Mouse (Mus musculus): ENCODE results near the gene Clasp1.

Gene Clasp1

DNA sequence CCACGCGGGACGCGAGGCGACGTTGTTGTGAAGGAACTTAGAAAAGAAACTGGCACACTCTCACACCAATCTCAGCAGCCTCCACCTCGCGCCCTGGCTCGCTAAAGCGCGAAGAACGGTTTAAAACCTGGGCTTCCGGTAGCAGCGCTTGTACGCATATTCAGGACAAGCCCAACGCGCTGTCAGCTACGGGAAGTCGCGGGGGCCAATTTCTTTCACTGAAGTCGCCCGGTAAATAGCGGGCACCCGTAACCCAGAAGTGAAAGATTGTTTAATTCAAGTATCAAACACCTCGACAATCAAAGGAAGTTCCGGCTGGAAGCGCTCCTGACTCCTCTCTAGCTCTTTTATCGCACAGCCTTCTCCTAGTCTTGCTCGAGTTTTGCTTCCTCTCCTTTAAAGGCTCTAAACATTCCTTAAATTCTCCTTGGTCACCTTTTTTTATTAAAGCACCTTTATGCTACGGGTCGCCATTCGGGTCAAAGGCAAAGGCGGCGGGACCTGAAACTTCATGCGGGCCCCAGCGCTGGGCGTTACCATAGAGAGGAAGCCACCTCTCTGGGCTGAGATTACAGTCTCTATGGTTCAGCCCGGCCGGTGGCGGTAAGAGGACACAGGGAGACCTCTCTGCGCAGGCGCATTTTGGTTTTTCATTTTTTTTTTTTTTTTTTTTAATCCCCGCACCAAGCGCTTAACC is at the start of gene Clasp1:
TSS of gene Clasp1 (plus strand) at position 302 of the 697 bp plus-strand sequence.
- DNase-seq = peak; percentile 88 to 92

DNA sequence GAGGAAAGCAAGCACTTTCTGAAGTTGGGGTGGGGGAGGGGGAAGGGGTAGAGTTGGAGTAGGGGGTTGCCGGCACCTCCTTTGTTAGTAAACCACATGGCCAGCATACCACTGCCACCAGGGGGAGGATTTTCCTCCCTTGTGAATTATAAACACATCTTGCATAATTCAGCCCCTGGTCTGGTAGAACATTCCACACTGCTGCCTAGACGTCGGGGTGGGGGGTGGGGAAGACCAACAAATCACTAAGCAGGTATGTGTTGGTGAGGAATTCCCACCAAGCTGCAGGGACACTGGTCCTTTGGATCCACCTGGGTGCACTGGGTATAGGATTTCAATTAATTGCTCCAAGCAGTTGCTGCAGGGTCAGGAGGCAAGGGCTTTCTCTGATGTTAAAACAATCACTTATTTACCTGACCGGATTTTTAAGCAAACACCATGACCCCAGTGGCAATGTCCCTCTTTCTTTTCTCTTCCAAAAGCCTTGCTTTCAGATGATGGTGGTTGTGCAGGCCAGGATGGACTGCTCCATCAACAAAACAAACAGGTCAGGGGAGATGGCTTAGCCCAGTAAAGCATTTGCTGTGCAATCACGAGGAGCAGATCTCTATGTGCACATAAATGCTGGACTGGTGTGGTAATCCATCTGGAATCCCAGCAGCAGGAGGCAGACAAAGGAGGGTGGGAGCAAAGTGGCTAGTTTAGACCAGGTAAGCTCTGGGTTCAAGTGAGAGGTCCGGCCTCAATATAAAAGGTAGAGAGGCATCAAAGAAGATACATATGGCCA is 45.0 kb upstream of the Clasp1 start:
- no peak for DNase-seq

DNA sequence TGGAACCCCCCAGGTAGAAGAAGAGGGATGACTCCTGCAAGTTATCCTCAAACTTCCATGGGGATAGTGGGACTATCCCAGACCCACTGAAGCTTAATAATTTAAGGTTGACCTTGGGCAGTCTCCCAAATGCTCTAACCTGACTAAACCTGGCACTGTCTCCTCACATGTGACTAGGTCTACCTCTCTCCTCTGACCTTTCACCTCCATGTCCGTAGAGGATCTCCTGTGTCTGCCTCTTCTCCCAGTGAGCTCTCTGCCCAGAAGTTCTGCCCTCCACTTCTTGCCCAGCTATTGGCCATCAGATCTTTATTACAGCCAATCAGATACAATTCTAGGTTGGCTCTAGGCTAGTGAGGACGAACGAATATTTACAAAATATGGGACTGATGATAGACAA is 38.9 kb upstream of the Clasp1 start:
- no peak for DNase-seq

DNA sequence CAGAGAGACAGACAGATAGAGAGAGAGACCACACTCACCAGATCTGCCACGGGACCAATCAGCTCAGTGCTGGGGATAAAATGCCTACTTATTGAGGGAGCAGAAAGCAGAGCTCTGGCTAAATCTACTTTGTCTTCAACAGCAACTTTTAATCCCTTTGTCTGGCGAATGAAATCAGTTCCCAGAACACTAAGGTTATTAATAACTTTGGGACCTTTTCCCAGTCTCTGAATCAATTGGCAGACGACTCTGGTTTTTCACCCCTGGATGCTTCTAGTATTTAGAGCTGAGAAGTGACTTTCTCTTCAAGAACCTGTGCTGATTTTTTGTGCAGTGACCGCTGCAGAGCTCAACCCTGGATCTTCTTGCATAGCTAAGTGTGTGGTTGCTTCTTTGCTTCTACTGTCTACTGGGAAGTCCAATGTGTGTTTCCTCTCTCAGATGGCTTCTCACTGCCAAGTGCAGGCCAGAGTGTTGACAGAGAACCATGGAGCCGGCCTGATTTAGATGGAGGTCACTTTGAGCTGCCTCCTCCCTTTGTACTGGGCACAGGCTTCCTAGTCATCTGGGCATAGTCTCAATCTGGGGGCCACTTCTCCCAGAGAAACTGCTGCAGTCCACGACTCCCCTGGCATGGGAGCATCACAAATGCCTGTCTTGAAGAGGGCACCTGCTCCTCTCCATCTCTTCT is 29.6 kb upstream of the Clasp1 start:
- DNase-seq = no peak

DNA sequence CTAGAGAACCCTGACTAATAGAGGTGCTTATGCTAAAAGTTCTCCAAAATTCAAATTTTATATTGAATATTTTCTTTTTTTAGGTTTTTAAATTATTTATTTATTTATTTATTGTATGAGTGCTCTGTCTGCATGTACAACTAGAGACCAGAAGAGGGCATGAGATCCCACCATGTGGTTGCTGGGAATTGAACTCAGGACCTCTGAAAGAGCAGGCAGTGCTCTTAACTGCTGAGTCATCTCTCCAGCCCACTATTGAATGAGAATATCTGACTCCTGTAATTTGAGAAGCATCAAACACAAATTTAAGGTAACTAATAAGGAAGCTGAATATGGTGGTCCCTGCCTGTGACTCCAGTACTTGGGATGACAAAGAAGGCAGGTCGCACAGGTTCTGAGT is 20.9 kb upstream of the Clasp1 start:
- DNase-seq = no peak

DNA sequence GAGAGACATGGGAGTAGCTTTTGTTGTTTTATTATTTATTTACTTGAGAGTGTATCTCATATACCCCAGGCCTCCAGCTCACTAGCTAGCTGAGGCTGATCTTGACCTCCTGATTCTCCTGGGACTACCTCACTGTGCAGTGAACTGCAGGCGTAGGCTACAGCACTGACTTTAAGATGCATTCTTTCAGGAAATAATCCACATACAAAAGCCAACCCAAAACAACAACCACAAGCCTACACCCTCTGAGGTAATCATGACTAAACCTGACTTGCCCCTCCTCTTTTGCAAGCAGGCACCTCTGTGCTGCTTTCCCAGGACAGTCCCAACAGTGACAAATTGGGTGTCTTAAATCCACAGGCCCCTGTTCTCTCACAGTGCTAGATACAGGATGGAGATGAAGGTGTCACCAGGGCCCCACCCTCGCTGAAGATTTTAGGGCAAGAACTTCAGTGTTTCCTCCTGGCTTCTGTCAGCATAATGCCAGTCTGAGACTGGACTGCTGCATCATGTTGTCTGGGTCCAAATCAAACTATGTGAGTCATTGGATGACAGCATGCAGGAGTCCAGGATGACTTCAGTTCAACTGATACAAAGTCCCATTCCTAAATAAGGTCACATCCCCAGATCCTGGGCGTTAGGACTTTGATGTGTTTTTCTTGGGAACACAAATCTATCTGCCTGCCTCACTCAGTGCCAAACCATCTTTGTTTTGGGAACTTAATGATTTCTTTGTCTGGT is 20.0 kb upstream of the Clasp1 start:
- DNase-seq = no peak

DNA sequence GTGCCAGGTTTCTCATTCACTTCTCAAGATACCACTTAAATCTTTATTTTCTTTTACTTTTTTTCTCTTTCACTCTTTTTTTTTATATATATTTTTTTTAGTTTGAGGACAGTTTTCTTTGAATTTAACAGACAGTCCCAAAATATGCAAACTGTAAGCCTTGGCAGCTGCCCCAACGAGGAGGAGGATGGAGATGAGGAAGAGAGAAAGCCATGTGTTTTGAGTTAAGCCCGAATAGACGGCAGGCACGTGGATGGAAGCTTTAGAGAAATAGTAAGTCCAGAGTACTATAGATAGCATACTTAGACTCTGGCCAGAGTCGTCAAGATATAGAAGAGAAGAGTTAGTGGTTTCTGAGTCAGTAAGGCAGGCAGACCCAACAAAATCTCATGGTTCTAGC is 11.1 kb upstream of the Clasp1 start:
- DNase-seq = no peak

DNA sequence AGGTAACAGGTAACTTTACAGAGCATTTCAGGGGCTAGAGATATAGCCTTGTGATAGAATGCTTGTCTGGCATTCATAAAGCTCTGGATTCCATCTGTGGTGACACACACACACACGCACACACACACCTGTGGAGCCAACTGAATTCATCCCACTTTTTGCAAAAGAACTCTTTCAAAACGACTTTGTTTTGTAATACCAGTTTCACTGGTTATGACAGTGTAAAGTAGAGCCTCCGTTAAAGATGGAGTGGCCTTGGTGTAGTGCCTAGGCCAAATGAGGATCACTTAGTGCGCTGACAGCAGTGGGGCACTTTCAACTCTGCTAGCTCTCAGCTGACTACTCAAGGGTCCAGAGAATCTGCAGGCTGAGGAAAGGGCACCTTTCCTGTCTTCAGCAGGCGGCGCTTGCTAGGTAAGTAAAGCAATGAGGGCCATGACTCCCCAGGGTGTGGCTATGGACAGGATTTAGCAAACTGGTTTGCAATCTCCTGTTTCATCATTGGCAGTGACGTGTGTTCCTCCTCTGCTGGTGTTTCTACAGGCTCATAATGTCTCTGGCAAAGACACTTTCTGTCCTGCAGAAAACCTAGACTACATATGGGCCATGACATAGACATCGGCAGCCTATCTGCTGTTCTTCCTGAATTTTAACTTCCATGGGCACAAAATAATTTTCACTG is 8.6 kb upstream of the Clasp1 start:
- DNase-seq = no peak

DNA sequence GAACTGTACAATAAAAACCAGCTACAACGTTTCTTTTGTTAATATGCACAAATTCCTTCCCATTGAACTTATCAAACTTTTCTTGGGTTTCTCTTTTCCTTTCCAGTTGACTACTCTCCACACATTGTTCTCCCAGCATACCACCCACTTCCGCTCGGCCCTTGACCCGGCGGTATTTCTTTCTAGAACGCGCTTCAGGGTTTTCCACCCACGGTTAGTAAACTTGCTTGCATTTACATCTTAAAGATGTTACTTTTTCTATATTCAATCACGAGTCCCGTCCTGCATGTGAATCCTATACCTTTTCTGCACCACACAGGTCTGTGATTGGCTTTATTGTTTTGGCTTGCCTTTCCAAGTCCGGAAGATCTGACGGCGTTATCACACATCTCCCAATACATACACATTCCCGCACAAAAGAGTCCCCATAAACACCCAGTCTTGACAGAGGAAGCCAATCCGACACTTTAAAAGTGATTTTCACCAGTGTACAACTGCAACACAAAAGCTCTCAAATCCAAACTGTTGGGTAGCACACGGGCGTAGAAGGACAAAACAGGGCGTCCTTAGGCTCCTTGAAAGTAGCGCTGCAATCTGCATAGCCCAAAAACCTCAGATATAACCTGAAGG is 616 bp upstream of the Clasp1 start:
- DNase-seq = peak; percentile 59 to 67

DNA sequence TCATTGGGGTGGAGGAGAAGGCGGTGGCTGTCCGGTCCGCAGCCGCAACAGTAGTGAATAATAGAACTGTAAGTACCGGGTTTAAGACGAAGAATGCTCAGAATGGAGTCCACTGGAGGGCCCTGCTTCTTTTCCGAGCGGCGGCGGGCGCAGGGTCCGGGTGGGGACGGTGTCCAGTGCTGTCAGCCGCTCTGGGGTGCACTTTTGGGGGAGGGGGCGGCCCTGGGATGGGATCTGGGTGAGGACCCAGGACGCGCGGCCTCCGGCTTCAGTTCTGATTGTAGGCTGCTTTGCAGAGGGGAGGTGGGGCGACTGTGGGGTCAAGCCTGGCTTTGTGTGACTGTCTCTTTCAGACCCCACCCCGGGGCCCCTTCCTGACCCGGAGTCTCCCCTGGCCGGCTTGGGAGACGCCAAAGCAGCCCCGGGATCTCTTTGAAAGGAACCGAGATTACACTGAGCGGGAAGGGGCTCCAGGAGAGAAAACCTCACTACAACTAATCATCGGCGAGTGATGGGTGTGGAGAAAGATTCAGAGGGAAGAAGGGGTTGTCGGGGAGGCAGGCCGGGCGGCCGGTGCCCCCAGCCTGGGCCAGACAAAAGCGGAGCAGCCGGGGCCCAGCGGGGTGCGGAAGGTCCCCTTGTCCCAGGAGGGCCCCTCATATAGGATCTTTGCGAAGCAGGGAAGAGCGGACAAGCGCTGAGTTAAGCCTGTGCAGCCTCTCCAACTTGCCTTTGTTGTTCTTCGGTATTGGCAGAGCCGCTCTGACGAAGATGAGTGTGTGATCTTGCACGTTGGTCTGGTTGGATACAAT is 802 bp downstream of the Clasp1 start:
- peak; percentile 59 for DNase-seq

DNA sequence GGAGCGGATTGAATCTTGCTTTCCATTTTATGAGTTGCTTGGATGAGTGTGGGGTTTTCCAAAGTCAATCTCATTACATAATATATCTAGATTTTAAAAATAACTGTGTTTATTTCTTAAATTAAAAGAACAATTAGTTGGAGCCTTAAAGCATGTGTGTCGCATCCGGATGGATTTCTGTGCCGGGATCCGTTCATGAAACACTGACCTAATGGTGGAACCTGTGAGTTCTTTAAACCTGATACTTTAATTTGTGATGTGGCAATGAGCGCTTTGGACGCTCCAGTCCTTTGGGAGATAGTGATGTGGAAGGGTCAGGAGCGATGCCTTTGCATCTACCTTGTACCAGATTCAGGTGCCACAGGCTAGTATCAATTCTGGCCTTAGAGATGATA is 1.4 kb downstream of the Clasp1 start:
- no peak for DNase-seq

DNA sequence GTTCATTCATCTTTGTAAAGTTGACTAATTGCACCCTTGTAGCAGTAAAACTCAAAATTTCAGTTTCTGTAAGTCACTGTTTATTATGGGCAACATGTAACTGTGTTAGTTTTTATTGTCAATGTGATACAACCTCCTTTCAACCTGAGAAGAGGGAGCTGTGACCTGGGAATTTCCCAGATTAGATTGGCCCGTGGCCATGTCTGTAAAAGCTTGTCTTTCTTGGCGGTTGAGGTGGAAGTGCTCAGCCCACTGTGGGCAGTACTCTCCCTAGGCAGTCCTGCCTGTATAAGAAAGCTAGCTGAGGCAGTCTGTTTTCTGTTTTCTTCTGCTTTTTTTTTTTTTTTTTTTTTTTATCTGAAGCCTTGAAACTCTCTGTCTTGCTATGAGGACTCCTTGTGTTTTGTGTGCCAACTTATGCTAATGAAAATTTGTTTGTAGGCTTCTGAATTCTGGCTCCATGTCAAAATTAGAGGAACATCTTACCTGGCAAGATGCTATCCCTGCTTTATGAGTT is 2.1 kb downstream of the Clasp1 start:
- DNase-seq = no peak

DNA sequence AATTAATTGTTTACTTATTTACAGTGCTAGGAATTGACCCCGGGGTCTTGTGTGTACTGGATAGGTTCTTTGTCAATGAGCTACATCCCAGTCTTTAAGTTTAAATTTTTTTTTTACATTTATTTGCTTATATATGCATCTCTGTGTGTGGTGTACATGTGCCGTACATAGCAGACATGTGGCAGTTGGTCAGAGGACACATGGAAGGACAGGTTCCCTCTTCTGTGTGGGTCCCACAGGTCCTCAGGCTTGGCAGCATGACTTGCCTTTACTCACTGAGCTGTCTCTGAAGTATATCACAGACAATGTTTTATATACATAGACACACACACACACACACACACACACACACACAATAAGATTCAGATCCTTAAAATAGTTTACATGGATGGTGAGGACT is 3.4 kb downstream of the Clasp1 start:
- no peak for DNase-seq

DNA sequence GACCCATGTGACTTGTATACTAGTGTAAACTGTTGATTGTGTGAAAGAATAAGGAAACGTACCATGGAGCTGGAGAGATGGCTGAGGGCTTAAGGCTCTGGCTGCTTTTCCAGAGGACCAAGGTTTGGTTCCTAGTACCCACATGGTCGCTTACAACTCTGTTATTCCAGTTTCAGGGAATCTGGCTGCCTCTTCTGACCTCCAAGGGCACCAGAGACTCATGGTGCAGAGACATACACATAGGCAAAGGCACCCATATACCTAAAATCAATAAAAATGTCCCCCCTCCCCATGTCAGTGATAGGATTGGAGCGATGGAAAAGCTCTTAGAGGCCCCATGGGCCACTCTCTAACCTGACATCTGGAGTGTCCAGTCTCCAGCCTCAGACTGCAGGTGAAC is 5.1 kb downstream of the Clasp1 start:
- DNase-seq = no peak

DNA sequence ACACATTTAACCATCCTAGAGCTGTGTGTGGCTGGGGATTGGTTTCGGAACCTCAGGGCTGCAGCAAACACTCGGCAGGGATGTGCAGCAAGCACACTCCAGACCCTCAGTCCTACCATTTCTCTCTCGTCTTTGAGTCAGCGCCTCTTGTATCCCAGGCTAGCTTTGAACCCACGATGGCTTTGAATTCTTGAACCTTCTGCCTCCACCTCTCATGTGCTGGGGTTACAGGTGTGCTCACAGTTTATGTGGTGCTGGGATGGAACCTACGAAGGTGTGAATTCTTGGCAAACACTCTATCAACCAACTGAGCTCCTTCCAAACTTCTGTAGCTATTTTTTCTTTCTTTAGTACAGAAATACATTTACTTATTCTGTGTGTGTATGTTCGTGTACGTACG is 9.0 kb downstream of the Clasp1 start:
- DNase-seq = no peak

DNA sequence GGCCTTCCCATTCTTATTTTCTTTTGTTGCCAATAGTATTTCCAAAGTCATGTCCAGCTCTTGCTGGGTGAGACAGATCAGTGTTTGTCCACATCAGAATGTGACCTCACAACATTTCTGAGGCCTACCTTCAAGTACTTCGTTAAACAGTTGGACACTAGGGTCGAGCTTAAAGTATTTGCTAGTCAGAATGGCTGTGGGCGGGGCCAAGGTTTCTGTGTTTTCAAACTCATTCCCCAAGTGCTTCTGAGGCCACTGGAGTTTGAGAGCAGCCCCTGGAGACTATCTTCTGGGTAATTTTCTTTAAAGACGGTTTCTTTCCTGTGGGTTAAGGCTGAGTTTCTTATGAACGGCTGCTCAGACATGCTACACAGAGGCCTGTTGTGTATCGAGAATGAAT is 9.7 kb downstream of the Clasp1 start:
- peak in 1 of 2 experiments; percentile 24 for DNase-seq

DNA sequence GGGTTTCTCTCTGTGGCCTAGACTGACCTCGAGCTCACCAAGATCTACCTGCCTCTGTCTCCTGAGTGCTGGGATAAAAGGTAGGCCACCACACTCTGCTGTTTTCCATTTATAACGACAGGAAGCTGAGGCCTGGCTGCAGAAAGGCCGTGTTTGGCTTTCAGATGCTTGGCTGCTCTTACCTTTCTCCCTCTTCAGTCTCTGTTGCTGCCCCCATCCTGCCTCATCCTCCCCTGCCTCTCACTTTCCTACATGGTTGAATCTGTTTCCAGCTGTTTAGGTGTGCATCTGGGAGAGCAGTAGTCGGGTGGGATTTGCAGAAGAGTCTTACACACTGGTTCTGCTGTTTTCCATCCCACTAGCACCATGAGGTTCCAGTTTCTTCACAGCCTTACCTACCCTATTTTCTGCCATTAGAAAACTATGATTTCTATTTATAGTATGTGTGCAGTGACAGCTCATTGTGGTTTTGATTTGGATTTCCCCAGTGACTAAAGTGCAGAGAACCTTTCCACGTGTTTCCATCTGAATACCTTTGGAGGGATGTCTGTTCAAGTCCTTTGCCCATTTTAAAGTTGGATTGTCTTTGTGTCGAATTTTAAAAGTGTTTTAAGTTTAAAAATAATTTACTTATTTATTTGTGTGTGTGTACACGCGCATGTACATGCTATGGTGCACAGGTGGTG is 10.9 kb downstream of the Clasp1 start:
- no peak for DNase-seq

DNA sequence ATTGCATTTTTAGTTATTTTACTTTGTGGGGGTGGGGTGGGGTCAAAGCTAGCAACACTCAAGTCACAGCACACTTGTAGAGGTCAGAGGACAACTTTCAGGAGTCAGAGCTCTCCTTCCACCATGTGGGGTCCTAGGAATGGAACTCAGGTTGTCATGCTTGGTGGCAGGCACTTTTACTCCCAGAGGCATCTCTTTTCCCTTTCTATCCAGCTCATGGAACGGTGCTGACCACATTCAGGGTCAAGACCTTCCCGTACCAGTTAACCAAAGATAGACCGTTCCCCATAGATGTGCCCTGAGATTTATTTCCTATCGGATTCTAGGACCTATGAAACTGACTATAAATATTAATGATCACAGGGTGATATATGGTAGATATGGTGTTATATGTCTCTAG is 13.1 kb downstream of the Clasp1 start:
- no peak for DNase-seq

DNA sequence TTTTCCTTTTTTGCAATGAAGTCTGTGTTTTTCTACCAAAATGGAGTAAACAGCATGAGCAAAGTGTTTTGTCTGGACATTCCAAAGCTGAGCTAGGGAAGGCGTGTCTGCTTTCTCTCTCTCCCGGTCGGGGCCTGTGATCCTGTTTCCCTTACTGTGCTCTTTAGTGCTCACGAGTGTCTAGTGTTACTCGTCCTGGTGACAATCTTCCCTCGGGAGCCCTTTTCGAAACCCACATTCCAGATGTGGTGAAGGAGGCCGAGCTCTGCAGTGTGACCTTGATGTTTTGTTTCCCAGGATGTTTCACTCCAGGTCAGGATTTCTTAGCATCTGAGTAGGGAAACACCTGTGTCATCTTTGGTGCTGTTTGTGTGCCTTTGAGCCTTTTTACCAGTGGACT is 13.7 kb downstream of the Clasp1 start:
- DNase-seq = no peak

DNA sequence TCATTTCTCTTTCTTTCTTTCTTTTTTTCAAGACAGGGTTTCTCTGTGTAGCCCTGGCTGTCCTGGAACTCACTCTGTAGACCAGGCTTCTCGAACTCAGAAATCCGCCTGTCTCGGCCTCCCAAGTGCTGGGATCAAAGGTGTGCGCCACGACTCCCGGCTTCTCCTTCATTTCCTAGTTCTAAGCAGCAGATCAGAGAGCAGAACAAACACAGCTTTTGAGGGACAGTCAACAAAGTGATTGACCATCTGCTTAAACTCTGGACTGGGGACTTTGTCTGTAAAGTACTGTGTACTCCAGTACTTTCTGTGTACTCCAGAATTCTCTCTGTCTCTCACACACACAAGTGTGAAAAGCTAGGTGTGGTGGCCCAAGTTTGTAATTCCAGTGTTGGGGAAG is 14.1 kb downstream of the Clasp1 start:
- no peak for DNase-seq

All from spleen, adult 18-20 months (tissue).